Mouse (Mus musculus) MEL (cell line): Measurements from ENCODE around the gene Cd38.
A peak's percentile ranks its signal among the peaks of the same experiment; 100 is the strongest.

Source experiments
- CTCF ChIP-seq, 3 experiments: IDR thresholded peaks in 2 of 3; conservative IDR thresholded peaks in 1 of 3; 2 replicates each; pipeline ENCODE4 v1.5.1; 2011 to 2012; ENCODE audit warnings: low read length in 3 of 3, low read depth in 2 of 3, mild to moderate bottlenecking in 2 of 3, improper control_type of control experiment in 1 of 3, inconsistent platforms in 1 of 3, mixed read lengths in 1 of 3, moderate library complexity in 1 of 3; ENCODE audit not compliant: control insufficient read depth in 1 of 3, insufficient read depth in 1 of 3, poor library complexity in 1 of 3, severe bottlenecking in 1 of 3
- EP300 ChIP-seq, 2 experiments: IDR thresholded peaks; 2 replicates each; pipeline ENCODE4 v1.6.1; 2011; ENCODE audit warnings: improper control_type of control experiment in 2 of 2, low read length in 2 of 2, low read depth in 1 of 2, mild to moderate bottlenecking in 1 of 2
- MAZ ChIP-seq: IDR thresholded peaks from 2 replicates; pipeline ENCODE4 v1.6.1; 2012; ENCODE audit warnings: low read depth, mild to moderate bottlenecking, inconsistent platforms, low read length, improper control_type of control experiment

DNA sequence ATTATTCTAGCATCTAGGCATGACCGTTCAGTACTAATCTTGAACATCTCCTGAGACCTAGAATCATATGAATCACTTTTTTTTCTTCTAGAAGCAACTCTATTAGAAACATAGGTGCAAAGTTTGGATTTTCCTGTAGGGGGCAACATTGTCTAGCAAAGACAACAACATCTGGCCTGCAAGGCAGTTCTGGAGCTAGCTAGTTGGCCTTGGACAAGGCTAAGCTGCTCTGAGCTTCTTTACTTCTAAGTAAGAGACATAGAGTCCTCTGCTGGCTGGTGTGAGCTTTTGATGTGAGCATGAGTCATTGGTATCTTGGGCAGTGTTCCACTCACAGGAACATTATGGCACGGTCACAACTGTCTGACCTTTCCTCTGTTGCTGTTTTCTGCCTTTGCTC, 25.8 kb downstream of the Cd38 start:
- TF ChIP-seq EP300 (IDR thresholded peaks at IDR 0.05; ENCODE audit: low read depth in 1 of 2, low read length in 2 of 2) (no peak), CTCF (IDR thresholded peaks at IDR 0.05 in 2 of 3, conservative IDR thresholded peaks at IDR 0.05 in 1 of 3; ENCODE audit: control insufficient read depth in 1 of 3, insufficient read depth in 1 of 3, low read depth in 2 of 3, low read length in 3 of 3, poor library complexity in 1 of 3, severe bottlenecking in 1 of 3) (peak; percentile 10 to 43 (median 22); a peak in 3 of 6 replicates), MAZ (no peak)
